Mouse (Mus musculus) frontal cortex, postnatal 36 days (tissue): ENCODE results near the gene Gm16485.

Source experiments
- DNase-seq, 2 experiments: peaks; one replicate each; pipeline ENCODE4 v3.0.0; 2022; ENCODE audit warnings: low spot score in 2 of 2

Gene Gm16485

GRCm38 (mm10) chr9:8971491-8971890 is at the start of gene Gm16485:
Gene Gm16485, plus strand, starts transcription at chr9:8971791.
- no peak for DNase-seq

GRCm38 (mm10) chr9:8927561-8927960 is 44.0 kb upstream of the Gm16485 start:
- peak; percentile 17 to 37 for DNase-seq

GRCm38 (mm10) chr9:8937753-8938152 is 33.8 kb upstream of the Gm16485 start:
- no peak for DNase-seq

GRCm38 (mm10) chr9:8953306-8953705 is 18.3 kb upstream of the Gm16485 start:
- no peak for DNase-seq

- DNase-seq = peak in 1 of 2 experiments; percentile 51
Measured at GRCm38 (mm10) chr9:8964512-8965133, 7.0 kb upstream of the Gm16485 start.

GRCm38 (mm10) chr9:8970240-8970639 is 1.4 kb upstream of the Gm16485 start:
- no peak for DNase-seq

- DNase-seq = peak; percentile 31 to 71
Measured at GRCm38 (mm10) chr9:8977775-8978174, 6.2 kb downstream of the Gm16485 start.

GRCm38 (mm10) chr9:8982315-8982714 is 10.7 kb downstream of the Gm16485 start:
- no peak for DNase-seq

GRCm38 (mm10) chr9:8996494-8996893 is 24.9 kb downstream of the Gm16485 start:
- no peak for DNase-seq

GRCm38 (mm10) chr9:9001170-9001569 is 29.6 kb downstream of the Gm16485 start:
- DNase-seq = no peak

- no peak for DNase-seq
Measured at GRCm38 (mm10) chr9:9015108-9015507, 43.5 kb downstream of the Gm16485 start.
